Mouse (Mus musculus) kidney, embryonic 15.5 days (tissue): ENCODE data around the gene Kcnb1. TPM values are rescaled to one million over a fixed set of nuclear protein-coding genes. Genes with fewer than 3 reads are reported as not detected.

Experiments
- ATAC-seq: fragments of 200-750 bp; cut with Nextera tagmentation; replicated peaks from 2 replicates; pipeline ENCODE4 v1.8.0; 2017; ENCODE audit warnings: moderate TSS enrichment; ENCODE audit not compliant: low FRiP score
- H3K27ac ChIP-seq: fragments of 300-500 bp; sonication (generic); 2 replicates; pipeline ENCODE4 v1.5.1; 2015; ENCODE audit warnings: mild to moderate bottlenecking, inconsistent platforms
- H3K27me3 ChIP-seq: fragments of 300-500 bp; sonication (generic); 2 replicates; pipeline ENCODE4 v1.6.1; 2015; ENCODE audit warnings: inconsistent platforms
- H3K36me3 ChIP-seq: fragments of 300-500 bp; sonication (generic); 2 replicates; pipeline ENCODE4 v1.6.1; 2015; ENCODE audit warnings: inconsistent platforms
- H3K4me1 ChIP-seq: fragments of 300-500 bp; sonication (generic); 2 replicates; pipeline ENCODE4 v1.6.1; 2015; ENCODE audit warnings: inconsistent platforms
- H3K4me2 ChIP-seq: fragments of 300-500 bp; sonication (generic); 2 replicates; pipeline ENCODE4 v1.6.1; 2015; ENCODE audit warnings: moderate library complexity, mild to moderate bottlenecking, inconsistent platforms
- H3K4me3 ChIP-seq: fragments of 300-500 bp; sonication (generic); replicated peaks from 2 replicates; pipeline ENCODE4 v1.5.1; 2015; ENCODE audit warnings: mild to moderate bottlenecking, inconsistent platforms
- H3K9ac ChIP-seq: fragments of 300-500 bp; sonication (generic); 2 replicates; pipeline ENCODE4 v1.6.1; 2015; ENCODE audit warnings: mild to moderate bottlenecking, inconsistent platforms
- H3K9me3 ChIP-seq: fragments of 300-500 bp; sonication (generic); replicated peaks from 2 replicates; pipeline ENCODE4 v1.6.1; 2016; ENCODE audit warnings: inconsistent platforms
- WGBS: fragments of 180-500 bp; shearing (Covaris S2); methylation state at CpG from one replicate; pipeline ENCODE4 v1.1.7; 2015; ENCODE audit warnings: mixed read lengths; 5-methylcytosine and 5-hydroxymethylcytosine counted together
- polyA plus RNA-seq: library from polyadenylated mRNA; unstranded; fragments of >200 nt; fragmentation: Nextera tagmentation; extraction: Ambion mirVana; gene quantifications from 2 replicates; pipeline ENCODE4 v1.2.1, GENCODE M21; 2015

Gene Kcnb1
- polyA plus RNA-seq, 1 experiment from 2014 or later = 1.9 TPM

DNA sequence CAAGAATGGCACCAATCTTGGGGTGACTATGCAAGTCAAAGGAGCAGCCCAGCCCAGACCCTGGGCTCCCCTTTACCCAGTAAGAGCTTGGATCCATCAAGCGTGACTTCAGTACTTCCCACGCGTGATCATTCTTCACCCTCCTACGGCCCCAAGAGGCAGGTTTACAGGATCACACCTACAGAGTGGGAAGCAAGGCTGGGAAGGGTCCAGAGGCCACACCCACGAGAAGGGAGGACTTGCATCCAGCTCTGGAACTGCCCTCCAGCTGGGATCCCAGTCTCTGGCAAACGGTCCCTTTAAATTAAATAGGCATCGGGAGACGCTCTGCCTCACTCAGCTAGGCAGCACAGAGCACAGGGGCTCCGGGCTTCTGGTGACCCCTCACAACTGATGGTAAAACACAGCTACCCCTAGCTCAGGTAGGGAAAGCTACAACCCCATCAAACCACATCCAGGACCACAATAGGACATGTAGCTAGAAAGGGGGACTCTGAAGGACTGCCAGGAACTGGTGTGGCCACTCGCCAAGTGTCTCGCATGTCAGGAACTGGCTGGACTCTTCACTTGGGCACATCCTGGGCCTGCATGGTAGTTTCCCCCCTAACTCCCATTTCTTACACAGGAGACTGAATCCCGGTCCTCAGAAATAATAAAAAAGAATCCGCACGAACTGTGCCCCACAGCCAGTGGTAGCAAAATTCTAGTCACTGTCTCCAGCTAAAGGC is 8.1 kb downstream of the Kcnb1 start:
- Histone ChIP-seq H3K4me1 (0 out of 2 replicates have a peak, but pooled peaks cover 5% of the 10 kb centered on the region), H3K9ac (no peak overlapping the region), H3K4me2 (no peak overlapping the region), H3K36me3 (0 out of 2 replicates have a peak, but pooled peaks cover 4% of the 10 kb centered on the region), H3K9me3 (no peaks in the 10 kb centered on the region), H3K4me3 (no peak overlapping the region), H3K27me3 (peaks cover 7% of the 10 kb centered on the region), H3K27ac (no peak overlapping the region)
- WGBS = 67% methylated on average over 14 of the region's 14 CpGs
- no peak for ATAC-seq

DNA sequence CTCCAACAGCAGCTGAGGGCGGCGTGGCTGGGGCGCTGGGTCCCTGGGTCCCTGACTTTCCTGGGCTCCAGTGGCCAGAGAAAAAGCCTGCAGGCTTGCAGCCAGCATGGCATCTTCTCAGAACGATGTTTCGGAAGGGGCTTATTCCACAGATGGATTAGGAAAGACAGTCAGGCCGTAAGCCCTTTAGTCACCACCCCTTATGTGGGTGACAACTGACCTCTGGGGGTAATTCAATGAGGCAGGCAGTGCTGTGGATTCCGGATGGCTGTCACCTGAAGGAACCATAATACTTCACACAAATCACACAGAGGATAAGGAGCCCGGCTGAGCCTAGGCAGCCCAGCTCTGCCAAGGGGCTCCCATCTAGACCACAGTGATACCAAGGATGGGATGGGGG is 8.9 kb downstream of the Kcnb1 start:
- 57% methylated on average over 8 of the region's 8 CpGs for WGBS
- ATAC-seq = no peak; the same call in 1 of the 2 replicates
- no peaks in the 10 kb centered on the region for H3K9me3 ChIP-seq
- 0 out of 2 replicates have a peak, but pooled peaks cover 3% of the 10 kb centered on the region for H3K4me1 ChIP-seq
- H3K4me2 ChIP-seq = no peak overlapping the region
- H3K36me3 ChIP-seq = 0 out of 2 replicates have a peak, but pooled peaks cover 4% of the 10 kb centered on the region
- peaks cover 6% of the 10 kb centered on the region; the same call in 1 of the 2 replicates for H3K27me3 ChIP-seq
- H3K4me3 ChIP-seq = no peak overlapping the region
- H3K9ac ChIP-seq = no peak overlapping the region
- no peak overlapping the region for H3K27ac ChIP-seq

DNA sequence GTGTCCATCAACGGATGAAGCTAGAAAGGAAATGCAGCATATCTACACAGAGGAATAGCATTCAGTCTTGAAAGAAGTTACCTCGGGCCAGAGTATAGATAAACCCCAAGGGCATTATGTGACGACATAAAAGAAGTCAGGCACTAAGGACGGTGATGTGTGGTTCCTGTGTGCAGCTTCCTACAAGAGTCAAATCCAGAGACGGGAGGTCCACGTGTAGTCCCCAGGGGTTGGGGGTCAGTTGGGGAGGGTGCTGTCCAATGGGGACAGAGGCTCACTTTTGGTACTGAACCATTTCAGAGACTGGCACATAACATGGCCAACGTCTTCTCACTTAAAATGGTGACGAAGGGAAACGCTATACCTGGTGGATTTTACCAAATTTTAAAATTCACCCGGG is 10.7 kb downstream of the Kcnb1 start:
- Histone ChIP-seq H3K27me3 (no peaks in the 10 kb centered on the region), H3K27ac (no peak overlapping the region), H3K4me1 (0 out of 2 replicates have a peak, but pooled peaks cover 6% of the 10 kb centered on the region), H3K36me3 (0 out of 2 replicates have a peak, but pooled peaks cover 4% of the 10 kb centered on the region), H3K4me3 (no peak overlapping the region), H3K9me3 (no peaks in the 10 kb centered on the region), H3K4me2 (no peak overlapping the region), H3K9ac (no peak overlapping the region)
- ATAC-seq = no peak
- 85% methylated on average over 10 of the region's 10 CpGs for WGBS

DNA sequence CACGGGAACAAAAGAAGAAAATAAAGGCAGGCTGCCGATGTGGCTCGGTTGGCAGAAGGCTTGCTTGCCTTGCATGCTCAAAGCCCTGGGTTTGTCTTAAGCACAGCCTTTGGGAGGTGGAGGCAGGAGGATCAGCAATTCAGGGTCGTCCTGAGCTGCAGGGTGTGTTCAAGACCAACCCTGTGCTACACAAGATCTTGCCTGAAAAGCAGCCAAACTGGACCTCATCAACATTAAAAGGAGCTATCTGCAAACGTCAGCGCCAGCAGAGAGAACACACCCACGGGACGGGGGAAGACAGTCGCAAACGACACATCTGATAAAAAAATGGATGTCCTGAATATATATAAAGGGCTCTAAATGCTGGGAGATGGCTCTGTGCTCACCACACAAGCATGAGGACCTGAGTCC is 12.7 kb downstream of the Kcnb1 start:
- no peak overlapping the region for H3K27ac ChIP-seq
- H3K36me3 ChIP-seq = no peaks in the 10 kb centered on the region
- no peaks in the 10 kb centered on the region for H3K9me3 ChIP-seq
- H3K27me3 ChIP-seq = no peaks in the 10 kb centered on the region
- H3K4me3 ChIP-seq = no peak overlapping the region
- no peak for ATAC-seq
- H3K4me1 ChIP-seq = 0 out of 2 replicates have a peak, but pooled peaks cover 9% of the 10 kb centered on the region
- no peak overlapping the region for H3K4me2 ChIP-seq
- H3K9ac ChIP-seq = no peak overlapping the region
- WGBS = 69% methylated on average over 10 of the region's 10 CpGs

DNA sequence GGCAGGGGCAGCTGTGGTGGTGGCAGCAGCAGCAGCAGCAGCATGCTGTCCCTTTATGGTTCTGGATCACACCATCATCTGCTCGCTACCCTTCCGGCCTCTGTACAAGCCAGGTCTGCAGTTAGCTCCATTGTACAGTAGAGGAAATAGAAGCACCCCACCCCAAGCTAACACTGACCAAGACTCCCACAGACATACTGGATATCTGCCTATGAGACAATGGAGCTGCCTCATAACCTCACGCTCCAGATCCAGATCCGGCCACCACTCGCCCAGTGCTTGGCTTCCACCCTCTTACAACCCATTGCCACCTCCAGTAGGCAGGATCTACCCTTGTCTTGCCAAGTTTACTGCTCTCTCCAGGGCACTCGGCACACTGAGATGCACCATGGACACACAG is 14.7 kb downstream of the Kcnb1 start:
- Histone ChIP-seq H3K27me3 (no peaks in the 10 kb centered on the region), H3K9ac (no peak overlapping the region), H3K4me3 (no peak overlapping the region), H3K36me3 (no peaks in the 10 kb centered on the region), H3K9me3 (no peaks in the 10 kb centered on the region), H3K4me2 (no peak overlapping the region), H3K27ac (no peak overlapping the region), H3K4me1 (0 out of 2 replicates have a peak, but pooled peaks cover 9% of the 10 kb centered on the region)
- no peak for ATAC-seq
- WGBS = 90% methylated on average over 6 of the region's 6 CpGs

DNA sequence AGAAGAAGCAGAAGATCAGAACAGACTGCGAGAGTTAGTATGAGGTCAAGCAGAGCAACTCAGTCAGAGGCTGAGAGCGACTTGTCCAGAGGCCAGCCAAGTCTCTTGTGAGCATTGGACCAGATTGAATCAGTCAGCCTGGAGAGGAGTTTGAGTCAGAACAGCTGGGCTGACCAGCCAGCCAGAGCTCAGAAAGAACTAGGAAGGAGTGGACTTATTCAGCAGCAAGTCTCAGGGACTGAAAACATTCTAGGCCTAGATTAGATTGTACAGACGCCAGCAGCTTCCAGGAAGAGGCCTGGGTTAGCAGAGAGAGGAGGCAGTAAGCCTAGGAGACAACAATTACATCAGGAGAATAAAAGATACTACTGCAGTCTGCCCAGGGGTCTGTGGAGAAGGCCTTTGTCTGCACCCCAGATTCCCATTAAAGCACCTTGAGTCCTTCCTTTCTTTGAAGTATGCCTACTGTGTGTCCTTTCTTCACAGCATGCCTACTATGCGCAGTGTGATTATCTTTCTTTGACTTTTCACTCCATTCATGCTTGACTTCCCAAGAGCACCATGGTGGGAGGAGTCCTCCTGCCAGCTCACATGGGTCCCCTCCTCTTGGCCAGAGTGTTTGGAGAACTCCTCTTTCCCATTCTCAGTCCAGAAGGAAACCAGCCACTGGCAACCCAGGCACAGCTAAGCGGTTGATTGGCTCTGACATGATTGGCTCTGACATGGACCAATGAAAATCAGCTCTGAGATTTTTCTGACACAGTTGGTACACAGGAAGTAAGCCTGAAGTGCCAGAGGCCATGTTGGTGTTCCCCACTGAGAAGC is 16.7 kb downstream of the Kcnb1 start:
- Histone ChIP-seq H3K4me3 (no peak overlapping the region), H3K36me3 (no peaks in the 10 kb centered on the region), H3K4me1 (peaks cover 15% of the 10 kb centered on the region), H3K27me3 (no peaks in the 10 kb centered on the region), H3K9ac (no peak overlapping the region), H3K9me3 (no peaks in the 10 kb centered on the region), H3K4me2 (no peak overlapping the region), H3K27ac (peak overlapping the region; percentile 75)
- ATAC-seq = no peak; the same call in 1 of the 2 replicates
- 62% methylated on average over 5 of the region's 5 CpGs for WGBS

DNA sequence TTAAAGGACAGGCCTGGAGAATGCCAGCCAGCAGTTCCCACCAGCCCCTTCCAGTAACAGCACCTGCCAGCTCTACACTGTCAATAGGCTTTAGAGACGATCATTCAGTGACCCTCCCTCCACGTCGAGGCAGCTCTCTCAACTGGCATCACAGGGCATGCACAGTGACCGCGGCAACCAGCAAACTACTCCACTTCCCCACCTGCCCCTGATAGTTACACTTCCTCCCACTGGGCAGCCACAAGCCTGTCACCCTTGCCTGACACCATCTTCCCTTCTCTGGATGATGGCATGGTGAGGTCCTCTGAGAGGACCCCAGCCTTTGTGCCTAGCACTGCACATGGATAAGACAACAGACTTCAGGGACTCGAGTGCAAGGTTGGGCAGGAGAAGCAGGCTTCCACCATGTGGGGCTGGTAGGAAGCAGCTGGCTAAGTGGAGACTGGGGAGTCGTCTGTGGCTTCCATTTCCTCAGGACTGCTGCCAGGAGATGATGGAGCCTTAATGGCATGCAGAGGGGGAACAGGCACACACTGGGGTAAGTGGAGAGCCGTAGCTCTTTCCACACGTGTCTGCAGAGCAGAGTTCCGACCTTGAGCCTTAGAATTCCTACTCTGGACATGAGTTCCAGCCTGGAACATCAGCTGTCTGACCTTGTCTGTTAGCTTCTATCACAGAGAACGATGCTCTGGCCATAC is 22.3 kb downstream of the Kcnb1 start:
- peaks cover 26% of the 10 kb centered on the region for H3K4me1 ChIP-seq
- ATAC-seq = 0 out of 2 replicates have a peak, but pooled peaks have one; percentile 31
- no peaks in the 10 kb centered on the region for H3K27me3 ChIP-seq
- no peak overlapping the region for H3K9ac ChIP-seq
- H3K4me3 ChIP-seq = no peak overlapping the region
- H3K36me3 ChIP-seq = no peaks in the 10 kb centered on the region
- no peak overlapping the region for H3K27ac ChIP-seq
- no peak overlapping the region for H3K4me2 ChIP-seq
- no peaks in the 10 kb centered on the region for H3K9me3 ChIP-seq
- WGBS = 55% methylated on average over 11 of the region's 11 CpGs

DNA sequence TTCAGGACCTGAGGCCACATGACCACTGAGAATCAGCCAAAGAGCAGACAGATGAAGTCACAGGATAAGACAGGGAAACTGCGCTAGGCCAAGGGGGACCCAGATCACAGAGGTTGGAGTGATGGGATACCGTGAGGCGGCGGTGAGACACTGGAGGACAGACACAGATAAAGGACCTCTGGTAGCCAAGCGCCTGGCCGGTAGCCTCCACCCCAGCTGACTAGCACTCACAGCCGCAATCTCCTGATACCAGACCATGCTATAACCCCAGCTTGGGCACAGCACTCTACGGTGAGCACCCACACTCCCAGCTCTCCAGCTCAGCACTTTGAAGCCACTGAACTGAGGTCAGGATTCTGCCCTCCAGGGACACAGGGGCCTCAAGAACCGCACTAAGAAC is 26.4 kb downstream of the Kcnb1 start:
- H3K4me3 ChIP-seq = no peak overlapping the region
- H3K36me3 ChIP-seq = no peaks in the 10 kb centered on the region
- ATAC-seq = no peak
- H3K9me3 ChIP-seq = no peaks in the 10 kb centered on the region
- H3K4me1 ChIP-seq = peaks cover 27% of the 10 kb centered on the region
- no peaks in the 10 kb centered on the region for H3K27me3 ChIP-seq
- no peak overlapping the region for H3K9ac ChIP-seq
- no peak overlapping the region for H3K4me2 ChIP-seq
- no peak overlapping the region for H3K27ac ChIP-seq
- WGBS = 74% methylated on average over 9 of the region's 9 CpGs

DNA sequence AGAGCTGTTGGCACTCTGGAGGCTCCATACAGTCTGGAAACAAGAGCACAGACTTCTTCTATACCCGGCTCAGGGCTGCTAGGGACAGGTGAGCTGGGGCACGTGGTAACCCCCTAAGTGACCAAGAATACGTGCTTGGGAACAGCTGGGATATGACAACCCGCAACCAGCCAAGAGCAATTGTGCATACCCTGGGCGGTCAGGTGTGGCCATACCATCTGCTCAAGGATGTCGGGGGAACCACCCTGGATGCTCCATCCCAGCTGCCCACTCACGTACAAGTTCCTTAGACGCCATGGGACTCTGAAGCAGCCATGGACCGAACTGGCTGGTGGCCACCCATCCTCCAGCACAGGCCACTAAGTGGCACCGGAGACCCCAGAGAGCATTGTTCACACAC is 26.8 kb downstream of the Kcnb1 start:
- H3K4me1 ChIP-seq = peaks cover 22% of the 10 kb centered on the region
- no peak overlapping the region for H3K9ac ChIP-seq
- H3K27ac ChIP-seq = peak overlapping the region; percentile 15; the same call in 1 of the 2 replicates
- no peak overlapping the region for H3K4me3 ChIP-seq
- 73% methylated on average over 10 of the region's 10 CpGs for WGBS
- no peaks in the 10 kb centered on the region for H3K27me3 ChIP-seq
- H3K36me3 ChIP-seq = no peaks in the 10 kb centered on the region
- no peaks in the 10 kb centered on the region for H3K9me3 ChIP-seq
- no peak for ATAC-seq
- H3K4me2 ChIP-seq = no peak overlapping the region

DNA sequence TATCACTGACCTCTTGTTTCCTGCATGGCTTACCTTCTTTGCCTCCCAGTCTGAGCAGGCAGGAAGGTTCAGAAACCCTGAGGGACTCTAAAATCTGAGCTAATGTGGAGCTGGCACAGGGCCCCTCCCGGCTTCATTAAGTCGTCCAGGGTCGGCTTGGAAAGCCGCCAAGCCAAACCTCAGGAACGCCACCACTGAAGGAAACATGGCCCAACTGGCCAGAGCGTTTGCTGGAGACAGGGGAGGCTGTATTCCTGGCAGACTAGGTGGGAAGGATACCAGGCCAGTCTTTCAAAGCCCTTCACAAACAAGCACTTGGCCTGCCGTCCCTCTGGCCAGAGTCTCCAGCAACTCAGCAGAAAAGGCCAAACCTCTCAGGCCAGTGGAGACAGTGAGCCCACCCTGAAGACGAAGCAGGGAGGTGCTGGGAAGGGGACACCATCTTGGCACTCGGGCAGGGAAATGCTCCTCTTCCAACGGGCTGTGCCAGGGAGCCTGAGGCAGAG is 27.4 kb downstream of the Kcnb1 start:
- 53% methylated on average over 10 of the region's 10 CpGs for WGBS
- peaks cover 16% of the 10 kb centered on the region for H3K4me1 ChIP-seq
- H3K27ac ChIP-seq = peak overlapping the region; percentile 15; the same call in 1 of the 2 replicates
- ATAC-seq = no peak
- no peaks in the 10 kb centered on the region for H3K9me3 ChIP-seq
- H3K36me3 ChIP-seq = no peaks in the 10 kb centered on the region
- no peak overlapping the region for H3K4me3 ChIP-seq
- H3K4me2 ChIP-seq = no peak overlapping the region
- H3K27me3 ChIP-seq = no peaks in the 10 kb centered on the region
- no peak overlapping the region for H3K9ac ChIP-seq

DNA sequence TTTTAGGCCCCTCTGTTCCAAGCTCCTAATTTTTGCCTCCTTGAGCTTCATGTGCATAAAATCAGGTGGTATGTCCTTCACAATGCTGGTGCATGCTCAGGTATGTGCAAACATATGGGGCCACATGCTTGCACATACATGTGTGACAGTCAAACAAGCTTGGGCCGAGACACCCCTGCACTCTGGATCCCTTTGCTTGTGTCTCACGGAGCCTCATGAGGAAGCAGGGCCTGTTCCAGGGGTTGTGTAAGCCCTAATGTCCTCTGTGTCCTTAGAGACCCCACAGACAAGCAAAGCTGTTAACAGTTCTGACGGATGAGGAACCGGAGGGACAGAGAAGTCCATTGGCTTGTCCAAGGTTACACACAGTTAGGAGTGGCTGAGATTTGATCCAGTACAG is 30.2 kb downstream of the Kcnb1 start:
- Histone ChIP-seq H3K4me2 (no peak overlapping the region), H3K27me3 (no peaks in the 10 kb centered on the region), H3K9me3 (no peaks in the 10 kb centered on the region), H3K27ac (no peak overlapping the region), H3K9ac (no peak overlapping the region), H3K4me3 (no peak overlapping the region), H3K36me3 (no peaks in the 10 kb centered on the region), H3K4me1 (peaks cover 28% of the 10 kb centered on the region)
- 88% methylated on average over 4 of the region's 4 CpGs for WGBS
- no peak for ATAC-seq
